Mouse (Mus musculus): ENCODE data around the gene 4933407L21Rik.

4933407L21Rik gene

DNA sequence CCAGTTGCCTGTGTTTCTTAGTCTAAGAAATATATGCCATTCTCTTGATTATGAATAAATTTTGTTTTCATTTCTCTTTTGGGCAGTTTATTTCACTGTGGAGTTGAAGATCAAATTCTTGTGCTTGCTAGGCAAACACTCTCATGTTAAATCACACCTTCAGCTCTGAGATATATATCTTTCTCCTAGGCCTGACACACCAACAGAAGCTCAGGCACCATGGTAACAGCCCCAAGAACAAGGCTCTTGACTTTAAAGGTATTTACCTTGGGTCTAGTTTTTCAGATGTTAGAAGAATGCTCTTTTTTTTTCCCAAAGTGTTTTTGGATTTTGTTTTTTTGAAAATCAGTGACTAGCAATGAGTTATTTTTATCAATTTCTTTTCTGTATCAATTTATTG lies 12.4 kb upstream of the 4933407L21Rik start:
- DNase-seq (ENCODE audit: inconsistent age in 2 of 2, low spot score in 1 of 2) = no peak

DNA sequence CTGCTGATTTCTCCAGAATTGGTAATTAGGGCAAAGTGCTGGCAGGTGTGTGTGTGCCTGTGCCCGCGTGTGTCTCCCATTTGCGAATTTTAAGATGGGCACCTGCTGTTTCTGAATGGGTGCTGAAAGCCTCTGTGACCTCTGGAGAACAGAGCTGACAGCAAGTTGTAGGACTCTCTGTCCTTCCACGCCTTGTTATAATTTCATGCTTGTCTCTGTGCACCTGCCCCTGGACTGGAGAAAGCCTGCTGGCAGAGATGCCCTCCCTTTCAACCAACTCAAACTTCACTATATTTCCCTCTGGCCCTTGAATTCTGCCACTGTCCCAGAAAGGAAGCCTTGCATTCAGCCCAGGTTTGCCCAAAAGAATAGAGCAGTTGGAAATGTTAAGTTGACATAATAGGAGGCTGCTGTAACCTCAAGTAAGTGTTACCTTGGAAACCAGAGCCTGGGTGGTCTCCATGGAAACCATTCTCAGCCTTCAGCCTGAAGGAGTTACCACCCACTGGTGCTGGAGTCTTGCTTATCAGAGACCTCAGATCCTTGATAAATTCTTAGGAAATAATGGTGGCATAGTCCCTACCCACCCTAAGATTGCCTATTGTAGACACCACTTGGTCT lies 11.3 kb upstream of the 4933407L21Rik start:
- peak in 1 of 2 experiments; percentile 27 for DNase-seq (ENCODE audit: inconsistent age in 2 of 2, low spot score in 1 of 2)

DNA sequence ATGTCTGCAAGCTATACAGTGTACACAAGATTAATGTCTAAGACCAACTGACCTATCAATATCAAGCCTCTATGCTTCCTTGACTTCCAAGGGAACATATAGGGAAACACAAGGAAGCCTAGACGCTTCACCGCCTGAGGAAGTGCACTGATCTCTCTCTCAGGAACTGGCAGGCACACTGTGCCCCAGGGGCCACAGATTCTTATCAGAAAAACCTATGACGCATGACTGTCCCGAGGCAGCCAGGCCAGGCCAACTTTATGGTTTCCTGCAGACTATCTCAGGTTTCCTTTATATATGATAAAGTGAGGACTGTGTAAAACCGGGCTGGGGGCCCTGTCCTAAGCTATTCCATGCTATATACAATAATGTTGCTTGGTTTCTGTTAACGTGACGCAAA lies 8.7 kb upstream of the 4933407L21Rik start:
- peak; percentile 71 to 72 for DNase-seq (ENCODE audit: inconsistent age in 2 of 2, low spot score in 1 of 2)

DNA sequence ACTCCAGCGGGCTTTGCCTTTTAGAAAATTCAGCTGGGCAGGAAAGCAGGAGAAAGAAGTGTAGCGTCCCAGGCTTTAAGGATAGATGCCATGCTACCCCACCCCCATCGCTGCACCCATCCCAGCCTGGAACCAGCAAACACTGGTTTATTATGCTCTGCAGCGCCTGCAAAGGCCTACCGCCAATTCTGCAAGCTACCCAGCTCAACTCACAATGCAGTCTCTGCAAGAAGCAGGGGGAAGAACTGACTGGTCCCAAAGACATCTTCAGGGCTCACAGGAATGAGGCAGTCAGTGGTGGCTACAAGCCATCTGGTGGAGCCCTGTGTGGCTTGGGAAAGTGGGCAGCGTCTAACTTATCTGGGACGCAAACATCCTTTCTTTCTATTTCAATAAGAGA lies 6.6 kb upstream of the 4933407L21Rik start:
- DNase-seq (ENCODE audit: inconsistent age in 2 of 2, low spot score in 1 of 2) = no peak

DNA sequence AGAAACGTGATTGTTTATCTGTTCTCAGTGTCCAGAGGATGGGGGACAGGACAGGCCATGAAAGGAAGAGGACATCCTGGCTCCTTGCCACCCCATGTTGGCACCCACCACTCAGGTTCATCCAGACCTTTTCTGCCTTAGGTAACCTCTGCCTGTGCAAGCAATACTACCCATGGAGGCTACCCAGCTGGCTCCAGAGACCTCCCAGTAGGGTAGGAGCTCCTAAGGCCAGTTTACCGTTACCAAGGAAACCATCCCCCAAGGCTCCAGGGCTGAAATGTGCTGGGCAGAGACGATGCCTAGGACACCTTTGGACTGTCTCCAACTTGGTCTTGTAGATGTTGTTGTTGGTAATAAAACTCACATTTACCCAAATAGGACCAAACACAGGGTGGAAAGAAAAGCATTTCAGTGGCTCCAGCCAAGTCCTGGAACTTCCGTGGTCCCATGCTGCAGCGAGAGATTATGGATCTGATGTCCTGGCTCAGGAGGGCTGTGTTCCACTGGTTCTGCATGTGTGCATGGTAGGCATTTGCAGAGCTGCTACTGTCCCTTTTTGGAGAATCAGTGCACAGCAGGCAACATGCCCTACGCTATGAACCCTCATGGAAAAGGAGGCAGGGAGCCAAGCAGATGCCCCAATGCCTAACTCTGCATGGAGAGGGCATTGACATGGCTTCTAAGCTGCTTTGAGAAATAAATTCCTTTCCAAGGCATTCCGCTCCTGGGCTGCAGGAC lies 6.0 kb upstream of the 4933407L21Rik start:
- peak in 1 of 2 experiments; percentile 44 for DNase-seq (ENCODE audit: inconsistent age in 2 of 2, low spot score in 1 of 2)

DNA sequence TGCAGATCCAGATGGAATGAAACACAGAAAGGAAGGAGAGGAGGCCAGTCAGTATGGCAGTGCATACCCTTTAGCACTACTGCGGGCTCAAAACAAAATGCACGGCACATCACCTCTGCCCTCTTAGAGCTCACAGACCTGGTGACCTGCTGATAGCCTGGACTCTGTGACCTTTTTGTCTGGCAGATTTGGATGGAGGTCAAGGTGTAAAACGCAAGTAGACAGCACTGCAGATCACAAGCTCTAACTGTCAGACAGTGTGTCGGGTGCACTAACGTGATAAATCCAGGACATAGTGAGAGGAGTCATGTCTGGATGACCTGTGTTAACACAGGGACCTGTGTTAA lies 5.4 kb upstream of the 4933407L21Rik start:
- DNase-seq (ENCODE audit: inconsistent age in 2 of 2, low spot score in 1 of 2) = no peak

DNA sequence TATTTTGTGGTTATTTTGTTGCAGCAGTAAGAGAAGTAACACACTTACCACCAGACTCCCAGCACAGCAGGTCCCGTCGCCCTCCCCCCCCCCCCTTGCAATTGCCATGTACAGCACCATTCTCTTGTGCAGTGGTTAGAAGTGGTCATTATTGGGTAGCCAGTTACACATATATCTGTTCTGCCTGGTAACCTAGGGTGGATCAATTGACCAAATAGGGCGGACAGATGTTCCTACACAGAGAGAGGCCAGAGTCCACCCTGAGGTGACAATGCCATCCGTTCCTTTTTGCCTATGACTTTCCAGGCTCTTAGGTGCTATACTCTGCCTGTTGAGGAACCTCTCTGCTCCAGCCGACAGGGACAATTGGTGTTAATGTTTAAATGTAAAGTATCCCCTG lies 3.1 kb upstream of the 4933407L21Rik start:
- no peak for DNase-seq (ENCODE audit: inconsistent age in 2 of 2, low spot score in 1 of 2)

DNA sequence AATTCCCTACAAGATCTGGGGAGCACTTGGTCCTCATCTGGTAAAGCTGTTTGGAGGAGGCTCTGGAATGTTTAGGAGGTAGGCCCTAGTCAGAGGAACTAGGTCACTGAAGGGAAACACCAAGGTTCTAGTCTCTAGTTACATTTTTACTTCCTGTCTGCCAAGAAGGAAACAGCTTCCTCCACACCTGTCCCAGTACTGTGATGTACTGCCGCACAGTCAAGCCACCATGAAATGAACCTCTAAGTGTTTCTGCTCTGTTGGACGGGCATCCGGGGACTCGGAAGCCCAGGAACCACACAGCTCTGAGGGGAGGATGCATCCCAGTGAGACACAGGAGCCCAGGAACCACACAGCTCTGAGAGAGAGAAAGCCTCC lies 394 bp downstream of the 4933407L21Rik start:
- DNase-seq (ENCODE audit: inconsistent age in 2 of 2, low spot score in 1 of 2) = no peak

DNA sequence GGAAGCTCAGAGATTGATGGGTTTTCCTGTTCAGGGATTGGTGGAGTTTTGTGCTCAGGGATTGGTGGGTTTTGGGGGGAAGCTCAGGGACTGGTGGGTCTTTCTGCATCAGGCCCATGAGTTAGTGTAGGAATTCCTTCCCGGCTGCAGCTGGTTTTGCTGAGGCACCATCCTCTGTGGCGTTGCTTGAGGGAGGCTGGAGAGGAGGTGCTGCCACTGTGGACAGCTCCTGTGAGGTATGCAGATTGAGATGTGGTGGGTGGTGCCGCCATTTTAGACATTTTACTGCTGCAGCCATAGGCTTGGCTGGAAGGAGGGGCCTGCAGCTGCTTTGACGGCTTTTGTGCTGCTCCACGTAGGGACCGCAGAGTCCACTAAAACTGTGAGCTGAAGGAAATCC lies 1.1 kb downstream of the 4933407L21Rik start:
- no peak for DNase-seq (ENCODE audit: inconsistent age in 2 of 2, low spot score in 1 of 2)

DNA sequence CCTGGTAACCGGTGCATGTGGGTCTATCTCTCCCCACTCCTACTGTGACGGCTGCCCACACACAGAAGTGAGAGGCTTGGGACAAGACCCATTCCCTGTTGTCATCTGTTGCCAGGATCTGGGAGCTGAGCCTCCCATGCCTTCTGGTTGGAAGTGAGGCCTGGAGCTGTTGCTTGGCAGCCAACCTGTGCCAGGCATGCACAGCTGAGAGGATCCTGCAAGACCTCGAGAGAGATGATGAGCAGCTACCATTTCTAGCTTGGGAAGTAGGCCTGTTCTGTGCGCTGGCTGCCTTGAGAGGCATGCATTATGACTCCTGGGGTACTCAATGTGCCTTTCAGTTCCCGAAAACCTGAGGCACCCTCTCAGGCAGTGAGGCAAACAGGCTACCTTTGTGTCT lies 2.9 kb downstream of the 4933407L21Rik start:
- DNase-seq (ENCODE audit: inconsistent age in 2 of 2, low spot score in 1 of 2) = no peak

DNA sequence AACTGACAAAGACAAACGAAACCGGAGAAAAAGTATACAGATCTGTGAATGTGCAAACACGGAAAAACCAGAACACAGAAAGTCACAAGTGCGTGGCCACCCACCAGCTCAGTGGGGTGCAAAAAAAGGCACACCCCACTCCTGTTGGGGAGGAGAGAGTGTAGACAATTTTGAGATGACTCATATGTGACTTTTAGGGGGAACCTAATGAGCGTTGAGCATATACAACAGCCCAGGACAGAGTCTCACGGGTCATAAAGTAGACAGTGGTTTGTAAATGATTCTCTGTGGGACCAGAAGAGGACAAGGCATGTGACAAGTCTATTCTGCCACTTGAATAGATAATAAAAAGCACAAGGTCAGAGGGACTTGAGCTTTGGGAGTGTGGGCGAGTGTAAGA lies 4.9 kb downstream of the 4933407L21Rik start:
- DNase-seq (ENCODE audit: inconsistent age in 2 of 2, low spot score in 1 of 2) = peak in 1 of 2 experiments; percentile 44

DNA sequence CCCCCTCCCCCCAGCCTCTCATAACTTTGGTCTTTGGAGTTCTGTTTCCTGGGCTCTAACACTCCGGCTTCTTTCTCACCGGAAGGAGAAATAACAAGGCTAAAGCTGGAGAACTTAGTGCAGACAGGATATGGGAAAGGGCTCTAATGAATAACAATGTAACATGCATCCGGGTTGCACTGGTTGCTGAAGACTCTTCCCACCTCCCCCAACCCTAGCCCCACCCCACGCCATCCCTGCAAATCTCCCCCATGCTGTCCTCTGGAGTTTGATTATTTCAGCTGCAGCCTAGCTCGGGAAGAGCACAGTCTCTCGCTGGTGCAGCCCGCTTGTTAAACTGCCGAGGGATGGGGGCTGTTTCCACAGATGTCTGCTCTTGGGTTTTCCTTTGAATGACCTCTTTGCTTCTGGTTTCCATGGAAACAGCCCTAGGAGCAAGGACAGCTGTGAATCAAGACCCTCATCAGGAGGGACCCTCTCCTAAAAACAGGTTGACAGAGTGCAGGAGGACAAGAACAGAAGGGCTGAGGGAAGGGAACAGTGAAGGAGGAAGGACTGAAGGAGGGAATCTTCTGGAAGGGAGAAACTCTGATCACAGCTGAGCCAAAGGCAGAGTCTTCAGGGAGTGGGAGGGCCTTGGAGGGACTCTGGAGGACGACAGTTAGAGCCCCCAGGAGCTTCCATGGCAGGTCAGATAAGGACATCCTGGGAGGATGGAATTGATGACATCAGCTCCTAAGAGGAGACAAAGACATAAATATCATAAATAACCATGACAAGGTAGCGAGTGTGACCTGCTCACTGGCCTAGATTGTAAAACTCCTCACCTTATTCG lies 5.6 kb downstream of the 4933407L21Rik start:
- DNase-seq (ENCODE audit: inconsistent age in 2 of 2, low spot score in 1 of 2) = peak in 1 of 2 experiments; percentile 48

DNA sequence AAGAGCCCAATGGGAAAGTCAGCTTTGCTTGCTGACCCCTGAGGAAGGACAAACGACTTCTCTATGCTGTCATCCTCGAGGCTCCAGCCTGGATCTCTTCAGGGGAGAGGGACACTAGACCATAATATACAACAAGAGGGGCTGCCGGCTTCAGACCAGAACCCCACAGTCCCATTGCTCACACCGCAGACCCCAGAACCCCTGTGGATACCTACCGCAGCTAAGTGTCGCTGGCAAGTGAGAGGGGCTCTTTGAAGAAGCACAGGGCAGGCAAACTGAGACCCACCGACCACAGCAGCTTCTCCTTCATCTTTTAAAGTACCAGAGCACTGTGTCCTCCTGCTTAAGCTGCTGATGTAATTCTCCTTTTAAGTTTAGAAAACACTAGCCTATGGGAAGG lies 6.3 kb downstream of the 4933407L21Rik start:
- DNase-seq (ENCODE audit: inconsistent age in 2 of 2, low spot score in 1 of 2) = no peak

DNA sequence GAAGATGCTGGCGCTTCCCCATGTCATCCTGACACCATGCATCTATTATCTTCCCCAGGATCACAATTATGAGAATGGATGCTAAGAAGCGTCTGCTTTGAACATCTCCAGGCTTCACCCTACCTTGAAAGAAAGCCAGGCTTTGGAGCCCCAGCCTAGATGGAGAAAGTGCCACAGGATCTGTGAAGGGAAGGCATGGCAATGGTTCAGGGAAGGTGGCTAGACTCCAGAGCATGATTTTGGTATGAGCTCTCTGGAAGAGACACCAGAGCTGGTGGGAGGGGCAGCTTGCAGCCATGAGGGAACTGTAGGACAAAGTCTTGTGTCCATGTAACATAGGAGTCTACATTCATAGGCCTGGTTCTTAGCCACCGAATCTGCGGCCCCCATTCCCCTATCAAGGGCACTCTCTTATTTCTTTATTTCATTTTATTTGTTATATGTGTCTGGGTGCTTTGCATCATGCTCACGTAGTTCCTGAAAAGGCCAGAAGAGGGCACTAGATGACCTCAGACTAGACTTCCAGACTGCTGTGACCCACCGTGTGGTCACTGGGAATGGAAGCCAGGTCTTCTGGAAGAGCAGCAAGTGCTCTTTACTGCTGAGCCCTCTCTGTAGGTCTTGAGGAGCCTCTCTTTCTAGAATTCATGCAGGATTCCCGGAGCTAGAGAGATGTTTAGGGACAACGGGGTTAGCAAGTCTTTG lies 7.0 kb downstream of the 4933407L21Rik start:
- DNase-seq (ENCODE audit: inconsistent age in 2 of 2, low spot score in 1 of 2) = peak; percentile 73 to 93

DNA sequence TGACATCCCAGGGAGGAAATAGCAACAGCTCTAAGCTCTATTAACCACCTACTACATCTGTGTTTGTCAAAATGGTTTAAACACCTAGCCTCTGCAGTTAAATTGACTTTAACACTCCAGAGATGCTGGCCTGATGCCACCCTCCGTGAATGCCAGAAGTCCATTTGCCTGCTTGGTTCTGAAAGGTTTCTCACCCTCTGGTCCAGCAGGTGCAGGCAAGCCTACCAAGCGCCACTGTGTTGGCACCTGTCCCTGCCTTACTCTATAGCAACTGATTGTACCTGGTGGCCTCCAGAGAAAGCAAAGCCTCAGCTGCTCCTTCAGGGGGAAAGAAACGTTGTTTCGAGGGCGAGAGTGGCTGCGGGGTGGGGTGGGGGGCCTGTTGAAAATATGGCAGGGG lies 8.0 kb downstream of the 4933407L21Rik start:
- peak in 1 of 2 experiments; percentile 43 for DNase-seq (ENCODE audit: inconsistent age in 2 of 2, low spot score in 1 of 2)

DNA sequence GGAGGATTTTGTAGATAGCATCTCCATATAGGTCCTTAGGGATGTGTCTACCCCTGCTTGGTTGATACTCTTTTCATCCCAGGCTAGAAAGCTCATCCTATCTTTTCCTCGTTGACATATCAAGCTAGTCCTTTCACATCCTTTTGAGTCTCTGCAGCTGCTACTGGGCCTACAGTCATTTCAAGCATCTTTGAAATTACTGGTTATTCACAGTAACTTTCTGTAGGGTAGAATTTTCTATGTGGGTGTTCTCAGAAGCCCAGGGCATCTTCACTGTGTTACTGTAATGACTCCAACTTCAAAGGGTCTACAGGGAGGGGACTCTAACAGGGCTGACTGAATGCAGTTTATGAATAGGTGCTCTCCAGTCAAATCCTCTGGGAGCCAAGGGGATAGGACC lies 9.0 kb downstream of the 4933407L21Rik start:
- DNase-seq (ENCODE audit: inconsistent age in 2 of 2, low spot score in 1 of 2) = no peak

DNA sequence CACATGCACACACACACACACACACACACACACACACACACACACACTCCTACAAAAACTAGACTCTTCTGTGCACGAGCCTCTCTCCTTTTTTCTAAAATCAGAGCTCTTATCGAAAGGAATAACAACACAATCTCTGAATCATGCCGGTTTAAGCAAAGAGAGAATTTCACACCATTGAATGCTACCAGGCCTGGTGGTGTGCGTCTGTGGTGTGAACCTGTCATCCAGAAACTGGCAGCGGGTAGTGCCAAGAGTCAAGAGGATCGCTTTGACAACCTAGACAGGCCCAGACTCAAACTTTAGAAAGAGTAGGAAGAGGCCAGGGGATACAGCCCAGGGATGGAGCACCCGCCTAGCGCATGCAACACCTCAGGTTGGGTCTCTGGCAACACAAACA lies 14.0 kb downstream of the 4933407L21Rik start:
- DNase-seq (ENCODE audit: inconsistent age in 2 of 2, low spot score in 1 of 2) = no peak

DNA sequence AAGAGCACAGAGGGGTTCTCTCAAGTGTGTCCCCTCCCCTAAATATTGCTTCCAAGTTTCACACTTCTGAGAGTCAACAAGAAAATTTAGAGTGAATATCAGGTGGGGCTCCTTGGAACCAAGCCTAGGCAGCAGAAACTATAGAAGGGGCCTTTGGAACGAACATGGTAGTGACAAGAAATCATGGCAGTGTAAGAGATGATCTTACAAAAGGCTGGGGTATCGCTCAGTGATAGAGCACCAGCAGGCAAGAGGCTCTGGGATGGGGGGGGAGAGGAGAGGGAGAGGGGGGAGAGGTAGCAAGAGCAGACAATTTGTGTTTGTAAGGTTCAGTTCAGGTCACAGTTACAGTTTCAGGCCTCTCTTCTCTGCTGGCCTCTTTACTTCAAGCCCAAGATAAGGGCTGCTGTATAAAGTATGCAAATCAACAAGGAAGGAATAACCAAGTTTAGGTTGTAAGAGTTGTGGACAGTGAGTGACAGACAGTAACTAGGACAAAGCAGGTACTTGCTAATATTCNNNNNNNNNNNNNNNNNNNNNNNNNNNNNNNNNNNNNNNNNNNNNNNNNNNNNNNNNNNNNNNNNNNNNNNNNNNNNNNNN lies 20.9 kb downstream of the 4933407L21Rik start:
- no peak for DNase-seq (ENCODE audit: inconsistent age in 2 of 2, low spot score in 1 of 2)

DNA sequence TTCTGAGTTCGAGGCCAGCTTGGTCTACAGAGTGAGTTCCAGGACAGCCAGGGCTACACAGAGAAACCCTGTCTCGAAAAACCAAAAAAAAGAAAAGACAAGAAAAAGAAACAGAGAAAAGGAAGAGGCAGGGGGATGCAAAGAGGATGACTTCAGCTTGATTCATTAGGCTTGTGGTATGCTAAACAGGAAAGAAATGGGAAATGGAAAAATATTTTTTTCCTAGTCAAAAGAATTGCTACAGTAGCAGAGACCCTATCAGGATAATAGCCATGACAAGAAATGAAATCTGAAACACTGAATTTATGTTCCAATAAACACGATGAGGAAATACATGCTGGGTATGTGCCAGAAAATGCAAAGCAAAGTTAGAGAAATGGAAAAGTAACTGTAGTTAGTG lies 26.9 kb downstream of the 4933407L21Rik start:
- DNase-seq (ENCODE audit: inconsistent age in 2 of 2, low spot score in 1 of 2) = no peak

DNA sequence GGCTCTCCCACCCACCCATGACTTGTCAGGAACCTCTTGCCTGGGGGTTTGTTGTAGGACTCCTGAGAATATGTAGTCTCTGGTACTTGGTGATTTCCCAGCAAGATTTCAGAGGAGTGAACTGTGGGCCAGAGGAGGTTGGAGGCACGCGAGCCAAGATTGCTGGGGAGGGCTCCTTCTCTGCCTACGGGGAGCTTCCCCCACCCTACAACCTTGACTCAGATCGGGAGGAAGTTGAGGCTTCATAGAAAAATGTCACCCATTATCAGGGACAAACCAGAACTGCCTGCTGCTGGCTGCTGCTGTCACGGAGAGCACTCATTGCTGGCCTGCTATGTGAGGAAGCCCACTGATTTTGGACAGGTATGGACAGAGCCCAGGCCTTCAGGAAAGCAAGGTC lies 29.0 kb downstream of the 4933407L21Rik start:
- DNase-seq (ENCODE audit: inconsistent age in 2 of 2, low spot score in 1 of 2) = peak in 1 of 2 experiments; percentile 77
